Mouse (Mus musculus) liver, embryonic 14.5 days (tissue): ENCODE data around the gene Smap2.

Source experiments
- CTCF ChIP-seq: IDR thresholded peaks from 2 replicates; pipeline ENCODE4 v1.5.1; 2016; ENCODE audit warnings: antibody characterized with exemption, low read depth, control low read depth
- EP300 ChIP-seq: IDR thresholded peaks from 2 replicates; pipeline ENCODE4 v1.6.1; 2016; ENCODE audit warnings: antibody characterized with exemption, low read depth

GRCm38 (mm10) chr4:120948938-120949337, 68.1 kb downstream of the Smap2 start:
- TF ChIP-seq CTCF, result no peak
- no peak for TF ChIP-seq EP300
